ENCODE assay signal across 24 mouse cellular contexts in the genomic region with DNA sequence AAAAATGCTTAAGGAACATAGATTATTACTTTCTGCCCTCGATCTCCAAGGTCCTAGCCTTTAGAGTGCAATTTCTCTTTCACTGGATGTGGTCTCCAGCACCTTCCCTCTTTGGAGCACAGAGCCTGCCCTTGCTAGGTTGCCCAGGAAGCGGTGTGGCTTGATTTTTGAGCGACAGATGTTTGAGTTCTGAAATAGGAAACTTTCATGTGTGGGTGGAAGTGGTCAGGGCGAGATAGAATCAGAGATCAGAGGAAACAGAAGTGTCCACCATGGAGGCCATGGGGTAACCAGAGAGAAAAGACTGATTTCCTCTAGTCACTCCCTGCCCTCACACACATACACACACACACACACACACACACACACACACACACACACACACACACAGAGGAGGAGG. TPM values are rescaled to one million over a fixed set of nuclear protein-coding genes. Genes with fewer than 3 reads are reported as not detected.
A peak's percentile ranks its signal among the peaks of the same experiment; 100 is the strongest.
DNase-seq lines count a peak whose midpoint lies in the region; ATAC-seq and TF ChIP-seq lines count a peak whose summit lies in the region.
"Had no signal": no experiment of that assay in that cellular context is flagged by ENCODE, and none has a peak within 500 bp of the region (broad histone marks: within the 10 kb centered on the region; RNA-seq: fewer than 3 reads in every experiment).

No protein-coding gene starts in this region.

- no peak for DNase-seq in forebrain, embryonic 10.5 days (ENCODE audit: extremely low spot score, low spot score)
- DNase-seq in forebrain, postnatal 0 days, result no peak
- DNase-seq in 416B (ENCODE audit: low read depth), result peak; percentile 99
- no peak for DNase-seq in midbrain, postnatal 0 days (ENCODE audit: low spot score)
- DNase-seq in layer of hippocampus, adult 9-11 months, result no peak
- DNase-seq: cerebellum, postnatal 36 days; heart, adult 18-20 months; kidney, adult 8-10 months; kidney, postnatal 4 days; lung, postnatal 36 days had no signal

- no peak overlapping the region for H3K4me2 ChIP-seq in forebrain, postnatal 0 days (ENCODE audit: low read depth)
- H3K4me2 ChIP-seq in intestine, embryonic 15.5 days (replicated peaks), result no peak overlapping the region
- no peak overlapping the region for H3K4me2 ChIP-seq in midbrain, postnatal 0 days (ENCODE audit: low read depth, low read length, poor library complexity, severe bottlenecking)
- H3K4me2 ChIP-seq: embryonic facial prominence, embryonic 15.5 days; forebrain, embryonic 12.5 days; heart, embryonic 15.5 days; hindbrain, embryonic 14.5 days; limb, embryonic 13.5 days; midbrain, embryonic 15.5 days had no signal

- peaks cover 69% of the 10 kb centered on the region for H3K4me1 ChIP-seq in forebrain, embryonic 10.5 days
- peaks cover 7% of the 10 kb centered on the region; the same call in 1 of the 2 replicates for H3K4me1 ChIP-seq in forebrain, postnatal 0 days (ENCODE audit: insufficient read depth)
- peaks cover 69% of the 10 kb centered on the region for H3K4me1 ChIP-seq in megakaryocyte, embryonic 14.5 days
- H3K4me1 ChIP-seq in intestine, embryonic 15.5 days (replicated peaks), result peaks cover 20% of the 10 kb centered on the region
- H3K4me1 ChIP-seq in midbrain, postnatal 0 days (ENCODE audit: insufficient read depth, low read length), result no peaks in the 10 kb centered on the region

- no peak overlapping the region for H3K9ac ChIP-seq in forebrain, postnatal 0 days
- no peak overlapping the region for H3K9ac ChIP-seq in intestine, embryonic 15.5 days
- no peak overlapping the region for H3K9ac ChIP-seq in midbrain, postnatal 0 days (replicated peaks; ENCODE audit: low read length, poor library complexity, severe bottlenecking)
- H3K9ac ChIP-seq: embryonic facial prominence, embryonic 15.5 days; forebrain, embryonic 12.5 days; heart, embryonic 15.5 days; hindbrain, embryonic 14.5 days; limb, embryonic 13.5 days; midbrain, embryonic 15.5 days had no signal

- no peak for TF ChIP-seq CTCF in forebrain, postnatal 0 days (IDR thresholded peaks at IDR 0.05; ENCODE audit: low read depth)
- TF ChIP-seq CTCF in midbrain, postnatal 0 days (IDR thresholded peaks at IDR 0.05), result no peak

- ATAC-seq in forebrain, postnatal 0 days, result no peak
- peak; percentile 48 for ATAC-seq in activated CD4-positive, CD25-positive, alpha-beta regulatory T cell, adult 4 months
- no peak for ATAC-seq in intestine, embryonic 15.5 days
- no peak for ATAC-seq in midbrain, postnatal 0 days (ENCODE audit: low FRiP score)
- ATAC-seq: midbrain, embryonic 15.5 days had no signal

- H3K36me3 ChIP-seq in forebrain, embryonic 10.5 days (replicated peaks), result no peaks in the 10 kb centered on the region
- no peaks in the 10 kb centered on the region for H3K36me3 ChIP-seq in forebrain, postnatal 0 days (ENCODE audit: insufficient read depth)
- no peaks in the 10 kb centered on the region for H3K36me3 ChIP-seq in megakaryocyte, embryonic 14.5 days (replicated peaks; ENCODE audit: low read length)
- no peaks in the 10 kb centered on the region for H3K36me3 ChIP-seq in intestine, embryonic 15.5 days
- H3K36me3 ChIP-seq in midbrain, postnatal 0 days (ENCODE audit: insufficient read depth, low read length), result no peaks in the 10 kb centered on the region
- H3K36me3 ChIP-seq: embryonic facial prominence, embryonic 15.5 days; forebrain, embryonic 12.5 days; heart, embryonic 15.5 days; limb, embryonic 13.5 days; midbrain, embryonic 15.5 days had no signal

- H3K27ac ChIP-seq in forebrain, embryonic 10.5 days, result 0 out of 2 replicates have a peak overlapping the region, but pooled peaks have one; percentile 73
- H3K27ac ChIP-seq in forebrain, postnatal 0 days (ENCODE audit: low read depth, low read length), result no peak overlapping the region
- H3K27ac ChIP-seq in intestine, embryonic 15.5 days, result no peak overlapping the region
- H3K27ac ChIP-seq in midbrain, postnatal 0 days (ENCODE audit: low read depth, low read length), result no peak overlapping the region
- H3K27ac ChIP-seq: embryonic facial prominence, embryonic 15.5 days; heart, embryonic 15.5 days; hindbrain, embryonic 14.5 days; midbrain, embryonic 15.5 days had no signal

- H3K27me3 ChIP-seq in forebrain, embryonic 10.5 days (ENCODE audit: poor library complexity, severe bottlenecking), result peaks cover 16% of the 10 kb centered on the region
- no peaks in the 10 kb centered on the region for H3K27me3 ChIP-seq in forebrain, postnatal 0 days (ENCODE audit: insufficient read depth, low read length)
- peaks cover 32% of the 10 kb centered on the region for H3K27me3 ChIP-seq in megakaryocyte, embryonic 14.5 days (replicated peaks)
- H3K27me3 ChIP-seq in intestine, embryonic 15.5 days (replicated peaks), result no peaks in the 10 kb centered on the region
- no peaks in the 10 kb centered on the region for H3K27me3 ChIP-seq in midbrain, postnatal 0 days (ENCODE audit: insufficient read depth, low read length)
- H3K27me3 ChIP-seq: embryonic facial prominence, embryonic 15.5 days; forebrain, embryonic 12.5 days; heart, embryonic 15.5 days; limb, embryonic 13.5 days; midbrain, embryonic 15.5 days had no signal

- H3K9me3 ChIP-seq in forebrain, embryonic 10.5 days, result no peaks in the 10 kb centered on the region
- H3K9me3 ChIP-seq in forebrain, postnatal 0 days (ENCODE audit: low read length), result no peaks in the 10 kb centered on the region
- H3K9me3 ChIP-seq in megakaryocyte, embryonic 14.5 days, result no peaks in the 10 kb centered on the region
- no peaks in the 10 kb centered on the region for H3K9me3 ChIP-seq in intestine, embryonic 15.5 days
- H3K9me3 ChIP-seq in midbrain, postnatal 0 days (ENCODE audit: low read length), result no peaks in the 10 kb centered on the region
- H3K9me3 ChIP-seq: embryonic facial prominence, embryonic 15.5 days; forebrain, embryonic 12.5 days; heart, embryonic 15.5 days; limb, embryonic 13.5 days; midbrain, embryonic 15.5 days had no signal

- WGBS in forebrain, embryonic 10.5 days, result 90% methylated on average over 4 of the region's 4 CpGs
- 89% methylated on average over 4 of the region's 4 CpGs for WGBS in forebrain, postnatal 0 days
- WGBS in intestine, embryonic 15.5 days, result 80% methylated on average over 4 of the region's 4 CpGs
- WGBS in midbrain, postnatal 0 days, result 82% methylated on average over 4 of the region's 4 CpGs

- H3K4me3 ChIP-seq in forebrain, embryonic 10.5 days, result no peak overlapping the region
- H3K4me3 ChIP-seq in forebrain, postnatal 0 days (ENCODE audit: low read depth, low read length), result no peak overlapping the region
- H3K4me3 ChIP-seq in megakaryocyte, embryonic 14.5 days (replicated peaks), result peak overlapping the region; percentile 81
- H3K4me3 ChIP-seq in intestine, embryonic 15.5 days (replicated peaks), result no peak overlapping the region
- no peak overlapping the region for H3K4me3 ChIP-seq in midbrain, postnatal 0 days (ENCODE audit: low read depth, low read length)
- H3K4me3 ChIP-seq: embryonic facial prominence, embryonic 15.5 days; forebrain, embryonic 12.5 days; heart, embryonic 15.5 days; limb, embryonic 13.5 days; midbrain, embryonic 15.5 days had no signal

RNA-seq across cellular contexts. Expression of a gene that starts 8.3 kb away (rescaled TPM):
- 0.86 and 2.0 TPM in 2 replicates for polyA plus RNA-seq in forebrain, embryonic 10.5 days (2016; fragmentation: Nextera tagmentation; extraction: Ambion mirVana)
- 213 and 294 TPM in 2 replicates for total RNA-seq in forebrain, postnatal 0 days (2014; rRNA removed)
- 54.4 and 75.2 TPM in 2 replicates for polyA plus RNA-seq in forebrain, postnatal 0 days (2015; fragmentation: Nextera tagmentation; extraction: Ambion mirVana)
- under 1 TPM; 0.08 to 0.12 TPM for polyA plus RNA-seq in activated CD4-positive, CD25-positive, alpha-beta regulatory T cell, adult 4 months (2017; shearing (Covaris generic))
- polyA plus RNA-seq in megakaryocyte, embryonic 14.5 days (2012; ENCODE audit: insufficient read depth, low replicate concordance), result 0.03 TPM in 1 of 2 replicates, not detected in the other
- polyA plus RNA-seq in intestine, embryonic 15.5 days (2015; fragmentation: Nextera tagmentation; extraction: Ambion mirVana), result 3.3 TPM in 2 replicates
- total RNA-seq in midbrain, postnatal 0 days (2014; rRNA removed), result 398 and 409 TPM in 2 replicates
- 94.4 and 100 TPM in 2 replicates for polyA plus RNA-seq in midbrain, postnatal 0 days (2015; fragmentation: Nextera tagmentation; extraction: Ambion mirVana)

RNA-seq across cellular contexts. Expression of a gene that starts 22.9 kb away (rescaled TPM):
- polyA plus RNA-seq in forebrain, embryonic 10.5 days (2016; fragmentation: Nextera tagmentation; extraction: Ambion mirVana), result 0.17 and 0.43 TPM in 2 replicates
- total RNA-seq in forebrain, postnatal 0 days (2014; rRNA removed), result 7.5 and 8.6 TPM in 2 replicates
- polyA plus RNA-seq in forebrain, postnatal 0 days (2015; fragmentation: Nextera tagmentation; extraction: Ambion mirVana), result 2.9 and 4.8 TPM in 2 replicates
- polyA plus RNA-seq in activated CD4-positive, CD25-positive, alpha-beta regulatory T cell, adult 4 months (2017; shearing (Covaris generic)), result under 1 TPM in 1 of 2 experiments, not detected in 1; 0.08 TPM
- polyA plus RNA-seq in megakaryocyte, embryonic 14.5 days (2012; ENCODE audit: insufficient read depth, low replicate concordance), result 0.13 TPM in 1 of 2 replicates, not detected in the other
- 0.08 TPM in 1 of 2 replicates, not detected in the other for polyA plus RNA-seq in intestine, embryonic 15.5 days (2015; fragmentation: Nextera tagmentation; extraction: Ambion mirVana)
- 13.9 and 14.1 TPM in 2 replicates for total RNA-seq in midbrain, postnatal 0 days (2014; rRNA removed)
- 5.8 and 6.7 TPM in 2 replicates for polyA plus RNA-seq in midbrain, postnatal 0 days (2015; fragmentation: Nextera tagmentation; extraction: Ambion mirVana)
- total RNA-seq: heart, adult 18-20 months had no signal
- polyA plus RNA-seq: heart, embryonic 15.5 days; small intestine, adult 2 months; stomach, embryonic 14.5 days had no signal

RNA-seq across cellular contexts. Expression of a gene that starts 34.8 kb away (rescaled TPM):
- polyA plus RNA-seq in forebrain, embryonic 10.5 days (2016; fragmentation: Nextera tagmentation; extraction: Ambion mirVana), result 0.46 and 0.47 TPM in 2 replicates
- 3.2 and 4.1 TPM in 2 replicates for total RNA-seq in forebrain, postnatal 0 days (2014; rRNA removed)
- polyA plus RNA-seq in forebrain, postnatal 0 days (2015; fragmentation: Nextera tagmentation; extraction: Ambion mirVana), result 1.4 and 2.9 TPM in 2 replicates
- polyA plus RNA-seq in activated CD4-positive, CD25-positive, alpha-beta regulatory T cell, adult 4 months (2017; shearing (Covaris generic)), result under 1 TPM in 1 of 2 experiments, not detected in 1; 0.15 TPM
- polyA plus RNA-seq in megakaryocyte, embryonic 14.5 days (2012; ENCODE audit: insufficient read depth, low replicate concordance), result 0.12 TPM in 1 of 2 replicates, not detected in the other
- polyA plus RNA-seq in intestine, embryonic 15.5 days (2015; fragmentation: Nextera tagmentation; extraction: Ambion mirVana), result 0.08 TPM in 2 replicates
- 6.1 and 6.6 TPM in 2 replicates for total RNA-seq in midbrain, postnatal 0 days (2014; rRNA removed)
- 3.6 and 3.9 TPM in 2 replicates for polyA plus RNA-seq in midbrain, postnatal 0 days (2015; fragmentation: Nextera tagmentation; extraction: Ambion mirVana)

RNA-seq across cellular contexts. Expression of a gene that starts 44.8 kb away (rescaled TPM):
- 53.0 and 55.4 TPM in 2 replicates for polyA plus RNA-seq in forebrain, embryonic 10.5 days (2016; fragmentation: Nextera tagmentation; extraction: Ambion mirVana)
- total RNA-seq in forebrain, postnatal 0 days (2014; rRNA removed), result 117 and 136 TPM in 2 replicates
- 110 and 113 TPM in 2 replicates for polyA plus RNA-seq in forebrain, postnatal 0 days (2015; fragmentation: Nextera tagmentation; extraction: Ambion mirVana)
- 1 to 10 TPM; 3.4 to 3.8 TPM for polyA plus RNA-seq in activated CD4-positive, CD25-positive, alpha-beta regulatory T cell, adult 4 months (2017; shearing (Covaris generic))
- 18.9 and 46.3 TPM in 2 replicates for polyA plus RNA-seq in megakaryocyte, embryonic 14.5 days (2012; ENCODE audit: insufficient read depth, low replicate concordance)
- 46.1 and 53.3 TPM in 2 replicates for polyA plus RNA-seq in intestine, embryonic 15.5 days (2015; fragmentation: Nextera tagmentation; extraction: Ambion mirVana)
- 114 and 115 TPM in 2 replicates for total RNA-seq in midbrain, postnatal 0 days (2014; rRNA removed)
- polyA plus RNA-seq in midbrain, postnatal 0 days (2015; fragmentation: Nextera tagmentation; extraction: Ambion mirVana), result 79.6 and 88.8 TPM in 2 replicates

RNA-seq across cellular contexts. Expression of a gene that starts 48.0 kb away (rescaled TPM):
- polyA plus RNA-seq in forebrain, embryonic 10.5 days (2016; fragmentation: Nextera tagmentation; extraction: Ambion mirVana), result not detected in 2 replicates
- not detected in 2 replicates for total RNA-seq in forebrain, postnatal 0 days (2014; rRNA removed)
- polyA plus RNA-seq in forebrain, postnatal 0 days (2015; fragmentation: Nextera tagmentation; extraction: Ambion mirVana), result not detected in 2 replicates
- not detected for polyA plus RNA-seq in activated CD4-positive, CD25-positive, alpha-beta regulatory T cell, adult 4 months (2017; shearing (Covaris generic))
- polyA plus RNA-seq in megakaryocyte, embryonic 14.5 days (2012; ENCODE audit: insufficient read depth, low replicate concordance), result not detected in 2 replicates
- polyA plus RNA-seq in intestine, embryonic 15.5 days (2015; fragmentation: Nextera tagmentation; extraction: Ambion mirVana), result not detected in 2 replicates
- 0.05 and 0.14 TPM in 2 replicates for total RNA-seq in midbrain, postnatal 0 days (2014; rRNA removed)
- polyA plus RNA-seq in midbrain, postnatal 0 days (2015; fragmentation: Nextera tagmentation; extraction: Ambion mirVana), result 0.05 TPM in 1 of 2 replicates, not detected in the other
- total RNA-seq: heart, adult 18-20 months; left cerebral cortex, adult 8-10 months had no signal
- polyA plus RNA-seq: embryonic facial prominence, embryonic 15.5 days; limb, embryonic 13.5 days; liver, embryonic 16.5 days; midbrain, embryonic 15.5 days; neural tube, embryonic 14.5 days; small intestine, adult 2 months; stomach, embryonic 14.5 days had no signal

Comparison
In these comparisons a context has a peak if more than half of its experiments do, and no peak if none do; other contexts are left out.
1. RNA of a gene that starts 8.3 kb away (polyA plus RNA-seq): 94.4 to 100 TPM in midbrain, postnatal 0 days and 54.4 to 75.2 TPM in forebrain, postnatal 0 days; 3.3 TPM in intestine, embryonic 15.5 days, 0.86 to 2.0 TPM in forebrain, embryonic 10.5 days, 0.08 to 0.12 TPM in activated CD4-positive, CD25-positive, alpha-beta regulatory T cell, adult 4 months and 0.03 TPM in megakaryocyte, embryonic 14.5 days; every median in the first group is over 10 times any median in the second.